Mouse (Mus musculus): ENCODE data around the gene Olfr374.

DNA sequence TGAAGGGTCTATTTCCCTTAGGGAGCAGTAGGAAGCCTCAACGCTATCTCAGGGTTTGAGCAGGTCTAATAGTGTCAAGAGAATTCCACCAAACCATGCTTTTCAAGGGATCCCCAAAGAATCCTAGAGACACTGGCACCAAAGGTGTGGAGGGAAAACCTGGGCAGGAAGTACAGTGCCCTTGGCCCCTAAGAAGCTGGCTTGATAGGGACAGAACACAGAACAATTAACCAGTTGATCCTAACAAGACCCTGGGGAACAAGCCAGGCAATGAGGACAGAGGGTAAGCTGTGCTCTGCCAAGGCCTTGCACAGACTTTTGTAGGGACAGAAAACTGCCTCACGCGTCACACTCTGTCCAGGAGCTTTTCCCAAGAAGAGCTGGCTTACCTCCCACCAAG, at the start of gene Olfr374:
- no peak for TF ChIP-seq POLR2A (IDR thresholded peaks at IDR 0.05; ENCODE audit: extremely low read depth, insufficient read depth, low read length)
- TF ChIP-seq CTCF (IDR thresholded peaks at IDR 0.05; ENCODE audit: low read depth, low read length): no peak

Data from liver, adult 2 months (tissue).